Mouse (Mus musculus) frontal cortex, adult (tissue): Measurements from ENCODE around the gene Tmco4.
A peak's percentile ranks its signal among the peaks of the same experiment; 100 is the strongest.

ENCODE experiments used
- ATAC-seq: cut with Nextera tagmentation; 2 replicates; pipeline ENCODE4 v1.9.2; 2017; ENCODE audit warnings: mild to moderate bottlenecking, moderate library complexity, mixed read lengths; ENCODE audit not compliant: low TSS enrichment

Gene Tmco4

DNA sequence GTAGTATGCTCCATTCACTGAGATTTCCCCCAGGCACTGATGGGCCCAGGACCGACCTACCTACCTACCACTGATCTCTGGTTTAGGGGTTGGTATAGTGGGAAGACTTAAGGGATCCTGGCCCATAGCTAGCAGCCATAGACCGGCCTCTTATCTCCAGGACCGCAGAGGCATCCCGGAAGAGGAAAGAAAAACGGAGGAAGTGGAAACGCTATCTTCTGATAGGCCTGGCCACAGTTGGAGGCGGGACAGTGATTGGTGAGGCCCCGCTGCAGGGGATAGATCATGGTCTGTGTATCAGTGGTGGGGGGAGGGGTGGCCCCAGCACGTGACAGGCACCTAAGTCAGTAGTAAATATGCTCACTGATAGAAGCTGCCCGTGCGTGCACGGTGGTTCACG is 46.7 kb downstream of the Tmco4 start:
- no peak for ATAC-seq

GRCm38 (mm10) chr4:139020385-139020784 is 47.7 kb downstream of the Tmco4 start:
- no peak for ATAC-seq

DNA sequence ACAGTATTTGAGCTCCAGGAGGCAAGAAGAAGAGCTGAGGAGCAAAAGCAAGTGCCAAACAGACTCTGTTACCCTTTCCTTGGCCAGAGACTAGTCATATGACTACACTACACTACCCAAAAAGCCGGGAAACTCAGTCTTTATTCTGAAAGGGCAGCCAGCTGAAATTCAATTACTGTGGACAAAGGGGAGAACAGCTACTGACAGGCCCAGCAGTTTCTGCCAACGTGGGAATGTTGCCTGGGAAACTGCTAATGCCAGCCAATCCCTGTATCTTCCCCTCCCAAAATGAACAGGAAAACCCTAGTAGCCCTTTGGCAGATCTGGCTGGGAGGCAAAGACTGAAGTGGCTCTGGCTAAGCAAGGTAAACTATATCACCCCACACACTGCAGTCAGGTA is 51.7 kb downstream of the Tmco4 start:
- peak; percentile 47; the same call in 1 of the 2 replicates for ATAC-seq

DNA sequence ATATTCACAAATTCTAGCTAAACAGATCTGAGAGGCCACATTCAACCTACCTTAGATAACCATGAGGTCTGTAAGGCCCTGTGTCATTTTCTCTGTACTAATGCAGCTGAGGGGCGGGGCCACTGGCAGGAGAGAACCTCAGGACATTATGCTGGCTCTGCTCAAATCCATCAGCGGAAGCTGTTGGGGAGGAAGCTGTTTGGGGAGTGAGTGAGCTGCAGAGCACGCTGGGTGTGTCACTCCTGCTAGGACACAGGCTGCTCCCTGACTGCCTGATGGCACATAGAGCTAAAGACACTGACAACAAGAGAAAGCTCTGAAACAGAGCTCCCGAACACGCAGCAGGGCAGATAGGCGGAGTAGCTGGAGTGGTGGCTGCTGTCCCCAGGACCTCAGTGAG is 58.0 kb downstream of the Tmco4 start:
- ATAC-seq, result no peak

DNA sequence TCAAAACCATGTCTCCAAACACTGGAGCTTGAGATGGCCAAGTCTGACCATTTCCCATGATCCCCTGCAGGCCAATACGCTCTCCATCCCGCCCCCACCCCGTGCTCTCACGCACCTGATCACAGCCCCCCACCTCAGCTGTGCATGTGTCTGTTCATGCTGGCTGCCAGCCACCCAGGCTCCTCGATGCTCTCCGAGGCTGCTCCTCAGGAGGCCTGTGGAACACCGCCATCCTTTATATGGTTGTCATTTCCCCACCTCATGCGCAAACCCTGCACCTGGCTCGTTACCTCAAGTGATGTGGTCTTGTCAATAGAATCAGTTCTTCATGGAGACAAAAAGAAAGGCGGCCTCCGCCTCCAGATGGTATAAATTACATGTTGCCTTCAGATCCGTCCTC is 59.8 kb downstream of the Tmco4 start:
- ATAC-seq, result no peak

DNA sequence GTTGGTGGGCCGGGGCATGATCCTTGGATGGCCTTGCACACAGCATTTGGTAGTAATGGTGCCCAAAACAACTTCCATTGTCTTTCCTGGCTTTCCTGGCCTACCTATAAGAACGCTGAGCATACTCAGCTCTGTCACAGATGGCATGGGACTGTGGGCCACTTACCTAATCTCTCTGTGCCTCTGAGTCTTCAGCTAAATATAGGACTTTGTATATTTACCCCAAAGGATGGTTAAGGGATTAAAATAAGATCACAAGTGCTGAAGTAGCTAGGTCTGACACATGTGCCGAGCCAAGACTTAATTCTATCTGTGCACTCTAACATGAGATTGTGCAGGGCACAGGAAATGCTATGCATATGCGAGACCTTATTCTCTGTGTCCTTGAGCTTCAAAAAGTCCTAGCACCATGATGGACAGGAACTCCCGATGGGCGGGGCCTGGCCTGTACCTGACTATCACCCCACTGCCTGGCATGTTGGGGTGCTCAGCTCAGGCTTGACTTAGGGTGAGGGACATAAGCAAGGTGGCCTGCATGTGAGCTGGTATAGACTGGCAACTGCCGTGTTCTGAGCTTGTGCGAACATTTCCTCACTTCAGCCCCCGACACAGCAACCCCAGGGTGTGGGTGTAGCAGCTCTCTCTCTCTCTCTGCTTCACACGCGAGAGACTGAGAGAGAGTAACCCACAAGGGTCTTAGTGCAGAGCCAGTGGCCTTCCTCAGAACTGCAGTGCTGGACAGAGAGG is 60.7 kb downstream of the Tmco4 start:
- peak; percentile 72 for ATAC-seq

DNA sequence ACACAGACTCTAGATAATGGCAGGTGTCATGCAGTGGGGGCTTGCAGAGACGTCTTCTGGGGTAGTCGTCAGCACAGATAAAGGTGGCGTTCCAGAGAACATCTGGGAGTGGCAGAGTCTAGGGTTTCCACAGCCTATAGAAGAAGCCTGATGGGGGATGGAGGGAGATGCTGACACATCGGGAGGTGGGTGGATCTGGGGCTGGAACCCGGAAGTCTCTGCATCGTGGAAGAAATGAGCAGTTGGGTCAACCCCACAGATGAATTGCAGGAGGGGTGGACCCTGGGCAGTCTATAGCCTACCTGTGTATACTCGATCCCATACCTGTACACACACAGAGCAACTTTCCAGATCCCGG is 61.3 kb downstream of the Tmco4 start:
- ATAC-seq, result peak; percentile 38; the same call in 1 of the 2 replicates

DNA sequence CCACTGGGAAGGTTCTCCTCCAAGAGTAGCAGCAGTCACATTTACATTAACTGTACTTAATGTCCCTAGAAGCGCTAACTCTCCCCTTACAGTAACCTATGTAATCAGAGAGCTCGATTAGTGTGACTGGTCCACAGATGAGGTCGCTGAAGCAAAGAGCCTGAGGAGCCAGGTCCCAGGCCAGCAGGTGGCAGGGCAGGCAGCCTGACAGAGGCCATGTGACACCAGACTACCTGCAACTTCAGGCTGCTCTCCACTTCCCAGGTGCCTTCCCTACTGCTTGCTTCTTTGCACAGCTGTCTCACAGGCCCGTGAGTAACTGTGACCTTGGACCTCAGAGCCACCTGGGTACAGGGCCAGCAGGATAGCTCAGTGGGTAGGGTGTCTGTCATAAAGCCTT is 61.9 kb downstream of the Tmco4 start:
- no peak for ATAC-seq

DNA sequence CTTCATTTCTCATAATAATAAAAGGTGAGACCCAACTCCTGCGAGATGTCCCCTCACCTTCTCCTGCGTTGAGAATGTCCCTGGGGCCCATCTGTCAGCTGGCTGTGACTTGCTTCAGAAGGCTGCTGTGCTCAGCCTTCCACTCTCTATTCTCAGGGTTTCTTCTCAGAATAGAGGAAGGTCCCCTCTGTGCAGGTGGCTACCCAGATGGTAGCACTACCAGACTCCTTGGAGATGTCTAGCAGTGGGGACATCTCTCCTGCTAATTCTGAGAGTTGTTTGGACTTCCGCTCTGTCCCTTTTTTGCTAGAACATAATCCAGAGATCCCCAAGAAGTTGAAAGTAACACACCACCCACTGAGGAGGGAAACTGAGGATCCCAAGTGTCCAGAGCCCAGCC is 62.3 kb downstream of the Tmco4 start:
- ATAC-seq, result no peak

DNA sequence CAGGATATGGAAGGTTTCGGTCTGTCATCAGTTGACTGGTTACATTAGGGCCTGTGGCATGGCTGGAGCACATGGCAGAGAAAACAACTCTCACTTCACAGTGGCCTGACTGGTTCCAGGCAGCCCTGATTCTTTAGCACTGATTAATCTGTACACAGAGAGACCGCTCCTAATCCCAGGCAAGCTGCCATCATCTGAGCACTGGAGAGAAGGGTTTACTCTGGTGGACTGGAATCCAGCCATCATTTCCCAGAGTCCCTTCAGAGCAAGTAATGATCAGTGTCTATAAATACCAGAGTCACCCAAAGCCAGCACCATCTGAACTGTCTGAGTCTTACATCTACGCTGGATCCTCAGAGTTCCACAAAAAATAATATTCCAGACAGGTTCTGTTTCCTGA is 63.1 kb downstream of the Tmco4 start:
- ATAC-seq, result no peak

DNA sequence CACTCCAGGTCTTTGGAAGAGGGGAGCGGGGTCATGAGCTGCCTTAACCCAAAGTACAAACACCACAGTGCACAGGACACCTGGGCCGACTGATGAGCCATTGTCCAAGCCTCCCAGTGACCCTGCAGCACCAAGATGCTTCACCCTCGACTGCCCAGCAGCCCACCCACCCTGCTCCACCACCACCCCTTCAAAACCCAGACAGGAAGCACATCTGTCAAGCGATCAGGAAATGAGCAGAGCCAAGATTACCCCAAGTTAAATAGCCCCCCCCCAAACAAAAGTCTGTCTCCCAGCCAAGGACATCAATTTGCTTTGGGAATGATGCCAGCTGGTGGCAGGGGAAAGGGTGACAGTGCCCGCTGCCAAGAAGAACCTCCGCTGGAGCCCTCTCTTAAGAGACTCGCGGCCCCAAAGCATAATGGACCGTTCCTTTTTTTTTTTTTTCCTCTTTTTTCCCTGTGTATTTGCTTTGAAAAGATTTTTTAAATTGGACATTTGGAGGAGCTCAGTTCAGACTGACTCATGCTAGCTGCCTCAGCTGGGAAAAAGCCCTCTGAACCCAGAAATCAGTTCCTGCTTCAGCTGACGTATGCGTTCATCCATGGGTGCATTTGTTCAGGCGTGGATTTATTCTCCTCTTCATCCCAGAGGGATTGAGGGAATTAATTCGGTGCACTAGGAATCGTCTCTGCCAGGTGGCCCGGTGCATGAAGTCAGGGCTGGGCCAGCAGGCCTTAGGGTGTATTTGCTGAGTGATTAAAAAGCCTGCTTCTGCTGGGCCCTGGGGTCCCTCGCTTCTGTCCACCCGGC is 65.3 kb downstream of the Tmco4 start:
- ATAC-seq, result no peak

DNA sequence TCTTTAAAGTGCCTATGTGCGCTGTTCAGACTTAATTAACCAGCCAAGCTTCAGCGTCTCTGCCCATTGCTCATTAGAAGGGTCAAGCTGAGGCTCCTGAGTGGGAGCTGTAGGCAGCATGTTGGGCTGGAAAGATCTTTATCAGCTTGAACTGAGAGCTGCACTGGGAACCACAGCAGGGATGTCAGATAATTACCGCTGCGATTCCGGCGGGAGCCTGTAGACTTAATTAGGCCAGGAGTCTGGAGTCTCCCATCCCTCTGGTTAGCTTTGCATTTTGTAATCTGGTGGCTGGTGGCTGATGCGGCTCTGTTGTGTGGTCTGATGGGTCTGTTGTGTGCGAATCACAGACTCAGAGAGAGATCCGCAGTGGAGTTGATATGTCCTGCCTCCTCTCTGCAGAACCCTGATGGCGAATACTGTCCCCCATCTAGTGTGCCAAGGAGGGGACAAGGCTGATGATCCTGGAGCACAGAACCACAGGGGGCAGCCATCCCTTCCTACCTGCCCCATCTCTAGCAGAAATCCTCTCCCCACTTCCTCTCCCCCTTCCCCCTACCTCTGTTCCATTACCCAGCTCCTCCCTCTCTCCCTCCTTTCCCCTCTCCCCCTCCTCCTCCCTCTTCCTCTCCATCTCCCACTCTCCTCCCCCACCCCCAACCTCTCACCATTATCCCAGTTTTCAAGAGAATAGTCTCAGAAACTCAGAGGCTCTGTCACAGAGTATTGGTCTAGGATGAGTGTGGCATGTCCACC is 67.6 kb downstream of the Tmco4 start:
- ATAC-seq, result no peak

- ATAC-seq, result no peak
Observed at GRCm38 (mm10) chr4:139042611-139043010, 69.9 kb downstream of the Tmco4 start.

DNA sequence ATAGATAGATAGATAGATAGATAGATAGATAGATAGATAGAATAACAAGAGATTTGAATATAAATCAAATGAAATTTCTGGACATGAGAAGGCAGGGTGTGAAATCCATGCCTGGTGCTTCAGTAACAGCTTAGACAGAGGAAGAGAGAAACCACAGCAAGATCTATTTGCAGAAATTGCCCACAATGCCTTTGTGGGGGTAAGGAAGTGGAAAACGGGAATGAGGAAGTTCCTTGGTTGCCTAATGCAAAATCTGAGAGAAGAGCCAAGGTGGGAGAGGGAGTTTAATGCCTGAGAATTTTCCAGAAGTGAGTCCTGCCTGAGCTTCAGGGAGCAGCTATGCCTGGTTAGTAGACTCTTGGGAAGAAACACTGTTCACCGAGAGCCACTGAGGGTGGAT is 70.9 kb downstream of the Tmco4 start:
- no peak for ATAC-seq

DNA sequence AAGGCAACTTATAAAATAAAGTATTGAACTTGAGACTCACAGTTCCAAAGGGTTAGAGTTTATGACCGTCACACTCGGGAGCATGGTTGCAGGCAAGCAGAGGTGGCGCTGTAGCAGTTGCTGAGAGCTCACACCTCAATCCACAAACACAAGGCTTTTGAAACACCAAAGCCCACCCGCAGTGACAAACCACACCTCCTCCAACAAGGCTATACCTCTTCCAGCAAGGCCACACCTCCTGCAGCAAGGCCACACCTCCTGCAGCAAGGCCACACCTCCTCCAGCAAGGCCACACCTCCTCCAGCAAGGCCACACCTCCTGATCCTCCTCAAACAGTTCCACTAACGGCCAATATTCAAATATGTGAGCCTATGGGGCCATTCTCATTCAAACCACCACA is 71.9 kb downstream of the Tmco4 start:
- ATAC-seq, result no peak

GRCm38 (mm10) chr4:139046354-139046753 is 73.7 kb downstream of the Tmco4 start:
- ATAC-seq, result no peak

DNA sequence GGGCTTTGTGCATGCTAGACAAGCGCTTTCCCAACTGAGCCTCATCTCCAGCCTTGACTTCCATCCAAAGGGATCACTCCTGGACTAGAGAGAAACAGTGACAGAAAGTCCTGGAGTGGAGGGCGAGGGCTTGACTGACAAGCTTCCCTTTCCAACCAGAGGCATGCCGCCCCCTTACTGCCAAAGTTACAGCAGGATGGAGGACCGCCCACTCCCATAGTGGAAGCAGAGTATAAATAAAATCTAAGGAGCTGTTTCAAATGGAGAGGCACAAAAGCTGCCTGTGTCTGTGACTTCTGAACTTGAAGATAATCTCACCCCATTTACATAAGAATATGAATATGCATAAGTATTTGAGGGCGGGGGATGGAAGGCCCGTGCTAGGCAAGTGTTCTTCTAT is 75.8 kb downstream of the Tmco4 start:
- peak; percentile 45; the same call in 1 of the 2 replicates for ATAC-seq

DNA sequence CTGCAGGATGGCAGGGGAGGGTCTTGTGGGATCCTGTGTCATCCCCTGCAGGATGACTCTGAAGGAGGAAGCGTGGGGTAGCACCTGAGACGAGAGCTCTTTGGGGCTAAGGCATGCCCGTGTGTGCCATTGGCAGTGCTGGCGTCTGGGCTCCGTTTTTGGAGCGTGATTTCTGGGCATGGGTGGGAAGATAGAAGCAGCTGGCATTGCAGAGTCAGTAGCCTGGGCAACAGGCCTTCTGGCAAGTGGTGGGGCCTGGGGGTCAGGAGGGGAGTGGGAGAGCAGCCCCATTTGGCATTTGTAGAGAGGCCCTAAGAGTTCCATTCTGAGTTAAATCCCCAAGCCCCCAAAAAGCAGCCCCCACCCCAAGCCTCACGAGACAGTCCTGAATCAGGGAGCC is 80.1 kb downstream of the Tmco4 start:
- no peak for ATAC-seq

DNA sequence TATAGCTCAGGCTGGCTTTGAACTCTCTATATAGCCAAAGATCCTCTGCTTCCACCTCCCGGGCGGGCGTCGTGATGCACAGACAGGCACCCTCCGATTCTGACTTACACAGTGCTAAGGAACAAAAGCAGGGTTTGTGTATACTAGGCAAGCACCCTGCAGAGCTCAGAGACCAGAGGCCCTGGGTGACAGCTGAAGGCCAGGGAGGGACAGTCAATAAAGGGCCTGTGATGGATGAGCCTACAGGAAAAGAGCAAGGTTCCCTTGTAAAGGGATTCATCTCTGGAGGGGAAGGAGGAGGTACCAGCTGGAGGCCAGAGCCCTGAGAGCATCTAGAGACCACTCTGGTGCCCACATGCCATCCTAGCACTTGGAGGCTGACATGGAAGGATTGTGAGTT is 80.7 kb downstream of the Tmco4 start:
- ATAC-seq, result no peak

- ATAC-seq, result peak; percentile 35; the same call in 1 of the 2 replicates
Observed at GRCm38 (mm10) chr4:139054300-139054923, 81.7 kb downstream of the Tmco4 start.

DNA sequence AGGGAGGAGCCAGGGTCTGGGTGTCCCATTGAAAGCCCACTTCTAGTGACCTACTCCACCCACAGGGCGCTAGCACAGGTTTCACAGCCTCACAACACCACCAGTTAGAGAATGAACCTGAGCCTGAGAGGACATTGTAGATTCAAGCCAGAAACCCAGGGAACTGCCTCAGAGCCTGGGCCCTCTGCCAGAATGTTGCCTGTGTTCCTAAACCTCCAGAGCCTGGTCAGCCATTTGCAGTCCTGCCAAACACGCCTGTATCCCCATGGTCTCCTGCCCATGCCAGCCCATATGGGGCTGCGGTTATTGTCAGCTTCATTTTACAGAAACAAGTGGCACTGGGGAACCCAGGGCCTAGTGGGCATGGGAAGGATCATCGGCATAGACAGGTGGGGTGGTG is 82.6 kb downstream of the Tmco4 start:
- no peak for ATAC-seq

DNA sequence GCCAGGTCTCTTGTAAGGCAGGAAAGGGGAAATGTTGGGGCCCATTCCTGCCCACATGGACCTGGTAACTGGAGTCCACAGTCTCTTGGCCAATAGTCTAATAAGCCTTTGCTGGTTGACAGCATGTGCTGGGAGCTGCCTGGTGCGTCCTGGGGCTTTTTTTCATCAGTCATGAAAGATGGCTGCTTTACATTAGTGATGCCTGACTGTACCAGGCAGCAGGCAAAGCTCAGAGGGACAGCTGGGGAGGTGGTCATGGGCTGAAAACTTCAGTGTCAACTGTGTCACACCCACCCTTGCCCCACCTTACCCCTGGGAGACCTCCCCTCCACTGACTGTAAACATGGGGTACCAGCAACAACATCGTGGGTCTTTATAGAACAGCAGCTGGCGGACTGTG is 83.1 kb downstream of the Tmco4 start:
- no peak for ATAC-seq
